Mouse (Mus musculus) activated CD4-positive, CD25-positive, alpha-beta regulatory T cell (primary cell): Measurements from ENCODE around the gene Tubgcp2. TPM values are rescaled to one million over a fixed set of nuclear protein-coding genes. Genes with fewer than 3 reads are reported as not detected.

Experiments
- polyA plus RNA-seq, 2 experiments: library from polyadenylated mRNA; unstranded; fragments of 100-300 nt; shearing (Covaris generic); gene quantifications; one replicate each; pipeline ENCODE4 v1.2.1; 2017

Tubgcp2 gene
- polyA plus RNA-seq: 10 to 100 TPM; 29.9 to 32.9 TPM

DNA sequence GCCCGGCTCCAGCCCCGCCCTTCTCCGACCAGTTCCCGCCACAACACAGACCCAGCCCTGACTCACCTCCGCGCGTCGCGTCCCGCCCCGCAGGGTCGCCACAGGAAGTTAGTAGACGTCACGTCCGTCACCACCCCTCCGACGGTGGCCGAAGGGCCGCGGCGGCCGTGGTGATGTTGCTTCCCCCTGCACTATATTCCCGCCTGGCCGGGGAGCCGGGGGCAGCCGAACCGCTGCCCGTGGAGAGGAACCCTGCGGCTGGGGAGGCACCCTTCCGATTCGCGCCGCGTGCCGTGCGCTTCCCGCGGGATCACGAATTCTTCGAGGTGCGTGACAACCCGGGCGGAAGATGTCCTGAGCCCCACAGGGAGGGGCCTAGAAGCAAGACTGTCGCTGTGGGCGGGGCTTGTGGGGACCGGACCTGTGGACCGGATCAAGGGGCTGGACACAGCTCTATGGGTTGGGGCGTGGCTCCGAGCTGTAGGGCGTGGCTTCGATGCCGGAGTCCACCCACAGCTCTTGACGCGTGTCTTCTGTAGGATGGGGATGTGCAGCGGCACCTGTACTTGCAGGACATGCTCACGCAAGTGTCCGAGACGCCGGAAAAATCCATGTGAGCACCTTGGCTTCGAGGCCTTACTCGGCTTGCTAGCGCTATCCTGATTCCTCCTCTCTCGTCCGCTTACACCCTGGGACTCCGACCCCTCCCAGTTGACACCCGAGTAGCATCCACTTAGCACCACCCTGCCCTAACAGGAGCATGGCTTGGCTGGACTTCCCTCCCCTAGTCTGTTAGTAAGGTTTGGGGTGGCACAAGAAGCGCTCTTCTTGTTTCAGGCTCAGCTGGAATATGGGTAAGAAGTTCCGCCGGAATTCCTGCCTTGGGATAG, at the start of gene Tubgcp2, which contains the start of gene Zfp511:
TSS of gene Tubgcp2 (minus strand) at position 389 of the 890 bp plus-strand sequence.
TSS of gene Zfp511 (plus strand) at position 111 of the 890 bp plus-strand sequence.

GRCm38 (mm10) chr7:140082242-140082678, 45.8 kb upstream of the Tubgcp2 start, which contains the start of gene Caly:
Gene Caly, minus strand, starts transcription at chr7:140082548.

DNA sequence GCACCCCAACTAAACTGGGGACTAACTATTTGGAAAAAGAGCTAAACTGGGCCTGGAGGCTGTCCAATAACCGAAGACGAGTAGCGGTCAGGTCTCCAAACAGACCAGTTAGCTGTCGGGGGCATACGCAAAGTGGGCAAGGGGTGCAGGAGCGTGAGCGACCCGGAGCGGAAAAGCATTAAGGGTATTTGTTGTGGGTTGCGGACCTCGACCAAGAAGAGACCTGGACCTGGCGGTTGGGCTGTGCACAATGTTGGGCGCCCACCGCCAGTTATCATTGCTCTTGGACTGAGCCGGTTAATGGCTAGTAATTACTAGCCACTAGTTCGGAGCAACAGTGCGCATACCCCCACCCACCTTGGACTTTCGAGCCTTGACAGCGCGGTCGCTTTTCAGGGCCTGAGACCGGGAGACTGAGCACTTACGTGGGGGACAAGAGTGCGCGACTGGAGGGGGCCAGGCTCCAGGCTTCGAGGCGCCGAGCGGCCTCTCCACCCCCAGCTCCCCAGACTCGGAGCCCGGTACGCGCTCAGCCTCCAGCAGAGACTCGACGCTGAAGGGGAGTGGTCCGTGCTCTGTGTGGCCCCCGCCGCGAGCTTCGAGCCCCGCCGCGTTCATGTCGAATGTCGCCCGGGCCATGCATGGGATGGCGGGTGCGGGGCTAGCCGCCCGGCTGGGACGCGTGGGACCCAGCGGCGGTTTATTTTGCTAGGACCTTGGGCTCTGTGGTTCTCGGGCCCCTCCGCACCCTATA, 12.1 kb upstream of the Tubgcp2 start, which contains the start of gene Msx3:
TSS of gene Msx3 (minus strand) at position 729 of the 754 bp plus-strand sequence.

GRCm38 (mm10) chr7:139992406-139992805, 44.1 kb downstream of the Tubgcp2 start, which contains the start of gene Adam8:
Gene Adam8, minus strand, starts transcription at chr7:139992562.

DNA sequence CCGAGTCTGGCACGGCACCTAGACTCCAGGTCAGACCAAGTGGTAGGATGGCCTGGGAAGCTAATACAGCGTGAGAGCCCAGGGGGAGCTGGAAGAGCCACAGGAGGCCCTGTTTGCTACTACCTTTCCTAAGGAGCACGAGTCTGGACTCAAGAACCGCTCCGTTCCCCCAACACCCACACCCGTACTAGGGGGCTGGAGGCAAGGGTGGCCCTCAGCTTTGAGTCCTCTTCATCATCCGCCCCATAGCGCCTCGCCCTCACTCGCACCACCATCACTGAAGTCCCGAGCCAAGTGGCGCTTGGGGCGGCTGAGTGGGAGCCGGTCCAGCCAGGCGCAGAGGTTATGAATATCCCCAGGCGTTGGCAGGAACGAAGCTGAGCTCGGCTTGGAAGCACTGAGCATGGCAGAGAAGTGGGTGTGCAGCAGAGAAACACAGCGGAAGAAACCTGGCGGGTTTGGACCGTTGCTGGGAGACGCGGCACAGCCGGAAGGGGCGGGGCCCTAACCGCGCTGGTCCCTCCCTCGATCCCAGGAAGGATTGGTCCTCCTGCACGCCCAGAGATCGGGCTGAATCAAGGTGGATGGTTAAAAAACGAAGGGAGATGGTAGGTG, 58.1 kb downstream of the Tubgcp2 start, which contains the start of gene 6430531B16Rik:
TSS of gene 6430531B16Rik (minus strand) at position 478 of the 615 bp plus-strand sequence.

Other genes with a start within 250 kb of the Tubgcp2 start
- gene Adgra1, start 202.5 kb downstream of the Tubgcp2 start, polyA plus RNA-seq: not detected
- gene Kndc1, start 142.0 kb downstream of the Tubgcp2 start, polyA plus RNA-seq: under 1 TPM; 0.31 to 0.74 TPM
- gene Utf1, start 92.9 kb downstream of the Tubgcp2 start, polyA plus RNA-seq: 1 to 10 TPM; 1.6 to 2.6 TPM
- gene 6430531B16Rik, start 57.9 kb downstream of the Tubgcp2 start, polyA plus RNA-seq: under 1 TPM; 0.22 to 0.44 TPM
- 10 to 100 TPM; 20.5 to 21.8 TPM for gene Adam8, start 44.1 kb downstream of the Tubgcp2 start, polyA plus RNA-seq
- gene Zfp511, start 278 bp downstream of the Tubgcp2 start, polyA plus RNA-seq: 10 to 100 TPM; 46.4 to 48.1 TPM
- gene Msx3, start 12.4 kb upstream of the Tubgcp2 start, polyA plus RNA-seq: not detected
- not detected for gene Caly, start 45.9 kb upstream of the Tubgcp2 start, polyA plus RNA-seq
- gene Prap1, start 56.7 kb upstream of the Tubgcp2 start, polyA plus RNA-seq: not detected
- gene Fuom, start 65.8 kb upstream of the Tubgcp2 start, polyA plus RNA-seq: 10 to 100 TPM; 13.4 to 15.1 TPM
- 1 to 10 TPM; 5.1 to 9.2 TPM for gene Paox, start 79.1 kb upstream of the Tubgcp2 start, polyA plus RNA-seq
- gene Echs1, start 79.8 kb upstream of the Tubgcp2 start, polyA plus RNA-seq: 10 to 100 TPM; 54.2 to 70.6 TPM
- gene Mtg1, start 100.9 kb upstream of the Tubgcp2 start, polyA plus RNA-seq: 10 to 100 TPM; 21.0 to 44.0 TPM
- not detected for gene Sprn, start 118.2 kb upstream of the Tubgcp2 start, polyA plus RNA-seq
- gene Olfr522, start 128.1 kb upstream of the Tubgcp2 start, polyA plus RNA-seq: not detected
- not detected for gene Olfr523, start 136.5 kb upstream of the Tubgcp2 start, polyA plus RNA-seq
- under 1 TPM in 1 of 2 experiments, not detected in 1; 0.18 TPM for gene Olfr524, start 169.3 kb upstream of the Tubgcp2 start, polyA plus RNA-seq
- gene Cd163l1, start 181.6 kb upstream of the Tubgcp2 start, polyA plus RNA-seq: under 1 TPM in 1 of 2 experiments, not detected in 1; 0.29 TPM
- 1 to 10 TPM in 1 of 2 experiments, not detected in 1; 1.1 TPM for gene 5830411N06Rik, start 210.6 kb upstream of the Tubgcp2 start, polyA plus RNA-seq